Mouse (Mus musculus): ENCODE results near the gene Srgap1. TPM values are rescaled to one million over a fixed set of nuclear protein-coding genes. Genes with fewer than 3 reads are reported as not detected.

The Srgap1 gene
- polyA plus RNA-seq, 1 experiment from 2014 or later: 8.2 TPM

GRCm38 (mm10) chr10:121994660-121995059, 52.5 kb downstream of the Srgap1 start:
- no peak overlapping the region for H3K4me2 ChIP-seq
- no peak for ATAC-seq (replicated peaks; ENCODE audit: insufficient number of reproducible peaks, low FRiP score, low TSS enrichment)
- 59% methylated on average over 5 of the region's 5 CpGs for WGBS (ENCODE audit: insufficient replicate concordance)
- H3K4me1 ChIP-seq (ENCODE audit: control insufficient read depth, insufficient read depth, low read length): no peaks in the 10 kb centered on the region
- no peaks in the 10 kb centered on the region for H3K27me3 ChIP-seq (ENCODE audit: control insufficient read depth, insufficient read depth, low read length)
- H3K9me3 ChIP-seq (replicated peaks; ENCODE audit: control insufficient read depth, low read length): no peaks in the 10 kb centered on the region
- no peaks in the 10 kb centered on the region for H3K36me3 ChIP-seq (ENCODE audit: control insufficient read depth, insufficient read depth, low read length)
- no peak overlapping the region for H3K9ac ChIP-seq (ENCODE audit: low read depth, low read length)
- H3K4me3 ChIP-seq (ENCODE audit: low read depth, low read length): no peak overlapping the region
- H3K27ac ChIP-seq (ENCODE audit: low read depth, low read length): no peak overlapping the region

GRCm38 (mm10) chr10:121992609-121993008, 54.5 kb downstream of the Srgap1 start:
- Histone ChIP-seq H3K4me2 (no peak overlapping the region), H3K4me1 (ENCODE audit: control insufficient read depth, insufficient read depth, low read length) (no peaks in the 10 kb centered on the region), H3K27me3 (ENCODE audit: control insufficient read depth, insufficient read depth, low read length) (no peaks in the 10 kb centered on the region), H3K9me3 (replicated peaks; ENCODE audit: control insufficient read depth, low read length) (no peaks in the 10 kb centered on the region), H3K9ac (ENCODE audit: low read depth, low read length) (no peak overlapping the region), H3K4me3 (ENCODE audit: low read depth, low read length) (no peak overlapping the region), H3K36me3 (ENCODE audit: control insufficient read depth, insufficient read depth, low read length) (no peaks in the 10 kb centered on the region), H3K27ac (ENCODE audit: low read depth, low read length) (no peak overlapping the region)
- WGBS (ENCODE audit: insufficient replicate concordance): 85% methylated on average over 8 of the region's 8 CpGs
- ATAC-seq (replicated peaks; ENCODE audit: insufficient number of reproducible peaks, low FRiP score, low TSS enrichment): no peak

DNA sequence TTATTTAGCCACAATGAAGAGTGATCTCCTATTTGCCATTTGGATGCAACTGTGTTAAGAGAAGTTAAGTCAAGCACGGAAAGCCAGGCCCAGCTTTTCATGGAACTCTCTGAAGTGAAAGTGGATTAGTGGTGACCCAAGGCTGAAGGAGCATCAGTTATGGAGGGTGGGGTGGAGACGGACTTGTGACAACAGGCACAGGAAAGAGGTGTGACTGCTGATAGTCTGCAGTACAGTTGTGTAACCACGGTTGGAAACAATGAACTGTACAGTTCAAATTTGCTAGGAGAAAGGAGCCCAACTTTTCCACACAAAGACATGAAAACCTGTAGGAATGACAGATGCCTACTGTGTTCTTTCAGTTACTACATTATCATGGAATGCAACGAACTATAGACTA, 60.1 kb downstream of the Srgap1 start:
- Histone ChIP-seq H3K36me3 (ENCODE audit: control insufficient read depth, insufficient read depth, low read length) (no peaks in the 10 kb centered on the region), H3K4me3 (ENCODE audit: low read depth, low read length) (no peak overlapping the region), H3K4me2 (no peak overlapping the region), H3K27me3 (ENCODE audit: control insufficient read depth, insufficient read depth, low read length) (no peaks in the 10 kb centered on the region), H3K9ac (ENCODE audit: low read depth, low read length) (no peak overlapping the region), H3K9me3 (replicated peaks; ENCODE audit: control insufficient read depth, low read length) (no peaks in the 10 kb centered on the region), H3K4me1 (ENCODE audit: control insufficient read depth, insufficient read depth, low read length) (peaks cover 12% of the 10 kb centered on the region), H3K27ac (ENCODE audit: low read depth, low read length) (no peak overlapping the region)
- WGBS (ENCODE audit: insufficient replicate concordance): 60% methylated on average over 4 of the region's 4 CpGs
- ATAC-seq (replicated peaks; ENCODE audit: insufficient number of reproducible peaks, low FRiP score, low TSS enrichment): no peak

- WGBS (ENCODE audit: insufficient replicate concordance): 79% methylated on average over 10 of the region's 10 CpGs
- Histone ChIP-seq H3K9ac (ENCODE audit: low read depth, low read length) (no peak overlapping the region), H3K4me2 (no peak overlapping the region), H3K36me3 (ENCODE audit: control insufficient read depth, insufficient read depth, low read length) (no peaks in the 10 kb centered on the region), H3K4me3 (ENCODE audit: low read depth, low read length) (no peak overlapping the region), H3K4me1 (ENCODE audit: control insufficient read depth, insufficient read depth, low read length) (peaks cover 12% of the 10 kb centered on the region), H3K27me3 (ENCODE audit: control insufficient read depth, insufficient read depth, low read length) (no peaks in the 10 kb centered on the region), H3K27ac (ENCODE audit: low read depth, low read length) (no peak overlapping the region), H3K9me3 (replicated peaks; ENCODE audit: control insufficient read depth, low read length) (no peaks in the 10 kb centered on the region)
- ATAC-seq (replicated peaks; ENCODE audit: insufficient number of reproducible peaks, low FRiP score, low TSS enrichment): no peak
Observed at GRCm38 (mm10) chr10:121984887-121985286, 62.2 kb downstream of the Srgap1 start.

GRCm38 (mm10) chr10:121983993-121984610, 63.0 kb downstream of the Srgap1 start:
- Histone ChIP-seq H3K27me3 (ENCODE audit: control insufficient read depth, insufficient read depth, low read length) (no peaks in the 10 kb centered on the region), H3K9ac (ENCODE audit: low read depth, low read length) (no peak overlapping the region), H3K36me3 (ENCODE audit: control insufficient read depth, insufficient read depth, low read length) (no peaks in the 10 kb centered on the region), H3K4me1 (ENCODE audit: control insufficient read depth, insufficient read depth, low read length) (peaks cover 12% of the 10 kb centered on the region), H3K4me2 (no peak overlapping the region), H3K27ac (ENCODE audit: low read depth, low read length) (no peak overlapping the region), H3K4me3 (ENCODE audit: low read depth, low read length) (no peak overlapping the region), H3K9me3 (replicated peaks; ENCODE audit: control insufficient read depth, low read length) (no peaks in the 10 kb centered on the region)
- WGBS (ENCODE audit: insufficient replicate concordance): 41% methylated on average over 10 of the region's 10 CpGs
- ATAC-seq (replicated peaks; ENCODE audit: insufficient number of reproducible peaks, low FRiP score, low TSS enrichment): no peak

GRCm38 (mm10) chr10:121975330-121975729, 71.8 kb downstream of the Srgap1 start:
- H3K27ac ChIP-seq (ENCODE audit: low read depth, low read length): no peak overlapping the region
- no peak overlapping the region for H3K4me3 ChIP-seq (ENCODE audit: low read depth, low read length)
- H3K4me2 ChIP-seq: no peak overlapping the region
- H3K9me3 ChIP-seq (replicated peaks; ENCODE audit: control insufficient read depth, low read length): no peaks in the 10 kb centered on the region
- no peaks in the 10 kb centered on the region for H3K36me3 ChIP-seq (ENCODE audit: control insufficient read depth, insufficient read depth, low read length)
- H3K9ac ChIP-seq (ENCODE audit: low read depth, low read length): no peak overlapping the region
- ATAC-seq (replicated peaks; ENCODE audit: insufficient number of reproducible peaks, low FRiP score, low TSS enrichment): no peak
- H3K4me1 ChIP-seq (ENCODE audit: control insufficient read depth, insufficient read depth, low read length): peaks cover 7% of the 10 kb centered on the region; the same call in 1 of the 2 replicates
- H3K27me3 ChIP-seq (ENCODE audit: control insufficient read depth, insufficient read depth, low read length): no peaks in the 10 kb centered on the region
- 78% methylated on average over 6 of the region's 6 CpGs for WGBS (ENCODE audit: insufficient replicate concordance)

DNA sequence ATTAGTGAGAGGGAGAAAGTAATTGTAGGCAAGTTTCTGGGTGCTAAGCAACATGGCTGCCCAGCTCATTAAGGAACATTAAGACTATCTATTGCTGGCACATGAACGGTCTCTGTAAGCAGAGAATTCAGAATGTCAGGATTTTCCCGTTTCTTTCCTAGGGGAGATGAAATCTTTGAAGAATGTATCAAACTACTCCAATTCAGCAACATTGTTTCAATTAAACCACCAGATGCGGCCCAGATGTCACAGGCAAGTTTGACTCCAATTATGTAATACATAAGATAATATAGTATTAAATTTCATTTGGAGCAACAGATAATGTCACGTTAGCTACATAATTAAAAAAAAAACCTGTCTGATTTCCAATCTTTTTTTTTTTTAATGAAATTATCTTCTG, 72.5 kb downstream of the Srgap1 start:
- H3K36me3 ChIP-seq (ENCODE audit: control insufficient read depth, insufficient read depth, low read length): no peaks in the 10 kb centered on the region
- H3K27ac ChIP-seq (ENCODE audit: low read depth, low read length): no peak overlapping the region
- peaks cover 7% of the 10 kb centered on the region; the same call in 1 of the 2 replicates for H3K4me1 ChIP-seq (ENCODE audit: control insufficient read depth, insufficient read depth, low read length)
- H3K4me2 ChIP-seq: no peak overlapping the region
- no peak for ATAC-seq (replicated peaks; ENCODE audit: insufficient number of reproducible peaks, low FRiP score, low TSS enrichment)
- H3K27me3 ChIP-seq (ENCODE audit: control insufficient read depth, insufficient read depth, low read length): no peaks in the 10 kb centered on the region
- H3K9me3 ChIP-seq (replicated peaks; ENCODE audit: control insufficient read depth, low read length): no peaks in the 10 kb centered on the region
- 75% methylated on average over 4 of the region's 4 CpGs for WGBS (ENCODE audit: insufficient replicate concordance)
- no peak overlapping the region for H3K4me3 ChIP-seq (ENCODE audit: low read depth, low read length)
- no peak overlapping the region for H3K9ac ChIP-seq (ENCODE audit: low read depth, low read length)

- no peaks in the 10 kb centered on the region for H3K9me3 ChIP-seq (replicated peaks; ENCODE audit: control insufficient read depth, low read length)
- no peak overlapping the region for H3K4me2 ChIP-seq
- no peaks in the 10 kb centered on the region for H3K27me3 ChIP-seq (ENCODE audit: control insufficient read depth, insufficient read depth, low read length)
- WGBS (ENCODE audit: insufficient replicate concordance): 82% methylated on average over 7 of the region's 7 CpGs
- H3K27ac ChIP-seq (ENCODE audit: low read depth, low read length): no peak overlapping the region
- peaks cover 15% of the 10 kb centered on the region for H3K4me1 ChIP-seq (ENCODE audit: control insufficient read depth, insufficient read depth, low read length)
- no peaks in the 10 kb centered on the region for H3K36me3 ChIP-seq (ENCODE audit: control insufficient read depth, insufficient read depth, low read length)
- H3K9ac ChIP-seq (ENCODE audit: low read depth, low read length): no peak overlapping the region
- ATAC-seq (replicated peaks; ENCODE audit: insufficient number of reproducible peaks, low FRiP score, low TSS enrichment): no peak
- no peak overlapping the region for H3K4me3 ChIP-seq (ENCODE audit: low read depth, low read length)
Observed at GRCm38 (mm10) chr10:121973281-121973680, 73.8 kb downstream of the Srgap1 start.

DNA sequence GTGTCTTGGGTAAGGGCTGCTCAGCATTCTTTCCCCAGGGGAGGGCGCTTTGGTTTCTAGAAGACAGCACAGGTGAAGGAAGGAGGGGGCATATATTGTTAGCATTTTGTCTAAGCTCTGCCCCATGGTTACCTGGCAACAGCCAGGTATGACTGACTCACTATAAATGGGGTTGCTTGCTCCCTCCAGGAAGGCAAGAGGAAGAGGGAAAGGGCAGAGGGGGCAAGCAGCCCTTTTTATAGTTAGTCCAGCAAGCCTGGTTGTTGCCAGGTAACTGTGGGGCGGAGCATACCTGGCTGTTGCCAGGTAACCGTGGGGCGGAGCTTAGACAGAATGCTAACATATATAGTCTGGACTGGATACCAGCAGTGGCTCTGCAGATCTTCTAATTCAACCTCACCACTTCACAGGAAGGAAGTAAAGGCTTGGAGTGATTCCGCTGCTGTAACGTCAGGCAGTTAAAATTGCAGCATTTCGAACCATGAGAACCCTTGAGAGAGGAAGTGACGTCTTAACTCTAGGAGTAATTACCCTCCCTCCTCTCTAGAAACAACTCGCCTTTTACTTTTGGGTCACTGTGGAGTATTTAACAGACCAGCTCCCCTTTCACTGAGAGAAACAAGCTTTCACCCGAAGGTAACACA, 74.7 kb downstream of the Srgap1 start:
- H3K27ac ChIP-seq (ENCODE audit: low read depth, low read length): peak overlapping the region; percentile 15; the same call in 1 of the 2 replicates
- H3K9me3 ChIP-seq (replicated peaks; ENCODE audit: control insufficient read depth, low read length): no peaks in the 10 kb centered on the region
- WGBS (ENCODE audit: insufficient replicate concordance): 78% methylated on average over 10 of the region's 10 CpGs
- H3K4me2 ChIP-seq: no peak overlapping the region
- H3K4me1 ChIP-seq (ENCODE audit: control insufficient read depth, insufficient read depth, low read length): peaks cover 22% of the 10 kb centered on the region
- no peak overlapping the region for H3K9ac ChIP-seq (ENCODE audit: low read depth, low read length)
- no peaks in the 10 kb centered on the region for H3K27me3 ChIP-seq (ENCODE audit: control insufficient read depth, insufficient read depth, low read length)
- no peaks in the 10 kb centered on the region for H3K36me3 ChIP-seq (ENCODE audit: control insufficient read depth, insufficient read depth, low read length)
- no peak for ATAC-seq (replicated peaks; ENCODE audit: insufficient number of reproducible peaks, low FRiP score, low TSS enrichment)
- H3K4me3 ChIP-seq (ENCODE audit: low read depth, low read length): no peak overlapping the region
